27 mouse cellular contexts compared by ENCODE assay signal in the genomic region with DNA sequence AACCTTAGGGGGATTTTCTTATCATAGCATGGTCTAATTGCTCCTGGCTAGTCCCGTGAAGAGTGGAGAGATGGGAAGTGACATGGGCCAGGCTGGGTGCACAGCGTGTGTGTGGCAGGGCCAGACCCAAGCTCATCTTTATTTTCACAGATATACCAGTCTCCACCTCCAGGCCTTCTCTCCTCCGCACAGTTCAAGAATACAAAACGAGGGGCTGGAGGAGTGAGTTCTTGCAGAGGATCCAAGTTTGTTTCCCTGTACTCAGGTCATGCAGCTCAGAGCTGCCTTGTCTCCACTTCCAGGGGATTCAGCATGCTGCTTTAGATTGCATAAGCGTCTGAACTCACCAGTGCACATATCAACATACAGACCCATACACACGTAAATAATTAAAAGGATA. TPM values are rescaled to one million over a fixed set of nuclear protein-coding genes. Genes with fewer than 3 reads are reported as not detected.
"Had no signal": no experiment of that assay in that cellular context is flagged by ENCODE, and none has a peak within 500 bp of the region (broad histone marks: within the 10 kb centered on the region; RNA-seq: fewer than 3 reads in every experiment).

No protein-coding gene starts in this region.

- H3K9ac ChIP-seq: heart, embryonic 13.5 days; heart, embryonic 15.5 days; hindbrain, embryonic 12.5 days; hindbrain, embryonic 14.5 days; intestine, embryonic 15.5 days; limb, embryonic 13.5 days; limb, embryonic 15.5 days; liver, embryonic 12.5 days; liver, embryonic 14.5 days had no signal

- H3K9me3 ChIP-seq: heart, embryonic 13.5 days; heart, embryonic 15.5 days; hindbrain, embryonic 10.5 days; hindbrain, embryonic 12.5 days; intestine, embryonic 15.5 days; limb, embryonic 13.5 days; limb, embryonic 15.5 days; liver, embryonic 12.5 days had no signal

- H3K4me1 ChIP-seq: hindbrain, embryonic 12.5 days; liver, embryonic 12.5 days had no signal

- DNase-seq: gastrocnemius, adult 2 months; gastrocnemius, postnatal 10 days; gastrocnemius, postnatal 25 days; heart, adult 2 months; heart, postnatal 14 days; heart, postnatal 4 days; kidney, adult 18-20 months; kidney, adult 8-10 months; kidney, postnatal 10 days; kidney, postnatal 4 days; left cerebral cortex, postnatal 4 days had no signal

- H3K27ac ChIP-seq: gastrocnemius, adult 2 months; heart, adult 2 months; heart, embryonic 13.5 days; heart, embryonic 15.5 days; hindbrain, embryonic 10.5 days; hindbrain, embryonic 12.5 days; hindbrain, embryonic 14.5 days; layer of hippocampus, adult 2 months; limb, embryonic 13.5 days; limb, embryonic 15.5 days; liver, embryonic 12.5 days; liver, embryonic 14.5 days had no signal

- H3K4me3 ChIP-seq: gastrocnemius, adult 2 months; heart, adult 2 months; heart, embryonic 13.5 days; heart, embryonic 15.5 days; hindbrain, embryonic 10.5 days; hindbrain, embryonic 12.5 days; intestine, embryonic 15.5 days; layer of hippocampus, adult 2 months; limb, embryonic 13.5 days; limb, embryonic 15.5 days; liver, embryonic 12.5 days had no signal

- H3K4me2 ChIP-seq: heart, embryonic 11.5 days; heart, embryonic 13.5 days; heart, embryonic 15.5 days; hindbrain, embryonic 12.5 days; hindbrain, embryonic 14.5 days; intestine, embryonic 15.5 days; limb, embryonic 13.5 days; limb, embryonic 15.5 days; liver, embryonic 12.5 days had no signal

- H3K36me3 ChIP-seq: heart, embryonic 13.5 days; heart, embryonic 15.5 days; hindbrain, embryonic 10.5 days; hindbrain, embryonic 12.5 days; intestine, embryonic 15.5 days; limb, embryonic 13.5 days; limb, embryonic 15.5 days; liver, embryonic 12.5 days had no signal

- ATAC-seq: hindbrain, embryonic 16.5 days; inflammation-experienced regulatory T-cells, adult 6 months; intestine, embryonic 15.5 days; intestine, postnatal 0 days had no signal

- H3K27me3 ChIP-seq: heart, embryonic 13.5 days; heart, embryonic 15.5 days; hindbrain, embryonic 12.5 days; intestine, embryonic 15.5 days; limb, embryonic 13.5 days; limb, embryonic 15.5 days had no signal

RNA-seq across cellular contexts. Expression of a gene that starts 47.4 kb away (rescaled TPM):
- total RNA-seq: granulocyte monocyte progenitor cell, adult 5-6 weeks had no signal
